Mouse (Mus musculus): ENCODE data around the gene Chp2.

Chp2 gene

DNA sequence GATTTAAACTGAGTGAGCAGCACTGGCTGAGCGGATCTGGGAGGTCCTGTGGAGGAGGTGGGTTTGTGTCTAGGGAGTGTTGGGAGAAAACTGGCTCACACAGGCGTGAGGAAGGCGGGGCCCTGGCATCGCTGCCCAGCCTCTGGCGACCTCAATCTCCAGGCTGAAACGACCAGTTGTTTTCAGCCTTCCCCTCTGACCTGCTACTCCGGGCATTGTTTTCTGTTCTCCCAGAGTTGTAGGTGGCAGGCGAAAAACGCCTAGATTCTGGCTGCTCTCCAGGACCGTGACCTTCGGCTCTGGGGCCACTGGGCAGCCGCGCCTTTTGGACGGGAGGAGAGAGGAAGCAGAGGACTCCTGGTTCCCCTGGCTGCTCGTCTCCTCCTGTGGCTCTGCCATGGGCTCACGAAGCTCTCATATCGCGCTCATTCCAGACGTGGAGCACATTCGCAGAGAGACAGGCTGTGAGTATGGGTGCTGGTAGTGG lies at the start of gene Chp2:
TSS of gene Chp2 (plus strand) at position 182 of the 487 bp plus-strand sequence.
- no peak for DNase-seq (ENCODE audit: low read depth in 1 of 2, low spot score in 2 of 2)

GRCm38 (mm10) chr7:122170705-122171104 lies 48.6 kb upstream of the Chp2 start:
- DNase-seq (ENCODE audit: low read depth in 1 of 2, low spot score in 2 of 2) = no peak

DNA sequence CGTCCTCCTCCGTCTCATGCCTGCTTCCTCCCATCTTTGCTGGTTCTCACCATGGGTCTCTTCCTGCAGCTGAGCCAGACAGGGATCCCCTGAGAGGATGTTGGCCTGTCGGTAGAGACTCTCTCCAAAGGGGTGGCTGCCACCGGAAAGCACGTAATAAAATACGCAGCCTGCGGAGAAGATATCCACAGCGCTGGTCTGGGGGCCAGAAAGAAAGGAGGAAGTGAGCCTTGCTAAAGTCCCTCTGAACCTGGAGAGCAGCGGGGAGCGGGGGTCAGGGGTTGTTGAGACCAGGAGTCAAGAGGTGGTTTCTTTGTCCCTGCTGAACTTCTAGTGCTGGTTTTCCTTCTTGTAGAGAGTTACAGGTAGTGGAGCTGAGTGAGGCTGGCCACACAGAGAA lies 47.7 kb upstream of the Chp2 start:
- no peak for DNase-seq (ENCODE audit: low read depth in 1 of 2, low spot score in 2 of 2)

- DNase-seq (ENCODE audit: low read depth in 1 of 2, low spot score in 2 of 2) = no peak
These were observed 38.6 kb upstream of the Chp2 start for GRCm38 (mm10) chr7:122180720-122181119.

DNA sequence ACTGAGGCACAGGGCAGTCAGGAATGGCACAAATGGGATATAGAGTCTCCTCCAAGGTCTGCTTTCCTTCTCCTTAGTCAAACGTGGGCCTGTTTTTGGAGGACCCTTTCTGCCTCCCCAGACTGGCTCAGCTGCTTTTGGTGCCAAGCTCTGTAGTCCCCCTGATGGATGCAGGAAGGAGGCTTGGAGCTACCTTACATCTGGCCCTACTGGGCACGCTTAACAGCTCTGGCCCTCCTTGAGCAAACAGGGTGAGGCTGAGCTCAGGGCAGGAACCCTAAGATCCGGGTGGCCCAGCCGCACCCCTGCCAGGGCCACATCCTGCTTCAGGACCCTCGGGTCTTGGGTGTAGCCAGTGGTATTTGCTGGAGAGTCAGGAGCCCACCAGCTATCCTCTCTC lies 34.7 kb upstream of the Chp2 start:
- DNase-seq (ENCODE audit: low read depth in 1 of 2, low spot score in 2 of 2) = no peak

DNA sequence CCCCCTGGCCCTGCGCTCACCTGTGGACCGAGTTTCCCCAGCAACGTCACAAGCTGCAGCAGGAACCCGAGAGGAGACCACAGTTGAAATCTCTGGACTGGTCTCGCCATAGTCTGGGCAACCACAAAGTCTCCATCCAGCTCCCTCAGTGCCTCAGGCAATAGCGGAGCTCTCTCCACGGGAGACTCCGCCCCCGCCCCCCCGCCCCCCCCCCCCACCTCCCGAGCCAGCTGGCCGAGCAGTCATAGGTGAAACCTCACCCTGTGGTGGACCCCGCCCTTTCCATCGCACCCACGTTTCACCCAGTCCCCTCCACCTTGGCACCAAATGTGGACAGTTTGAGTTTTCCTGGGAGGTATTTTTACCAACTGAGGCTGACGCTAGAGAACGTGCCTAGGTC lies 33.3 kb upstream of the Chp2 start, which contains the start of gene Ern2:
TSS of gene Ern2 (minus strand) at position 165 of the 400 bp plus-strand sequence.
- DNase-seq (ENCODE audit: low read depth in 1 of 2, low spot score in 2 of 2) = no peak

DNA sequence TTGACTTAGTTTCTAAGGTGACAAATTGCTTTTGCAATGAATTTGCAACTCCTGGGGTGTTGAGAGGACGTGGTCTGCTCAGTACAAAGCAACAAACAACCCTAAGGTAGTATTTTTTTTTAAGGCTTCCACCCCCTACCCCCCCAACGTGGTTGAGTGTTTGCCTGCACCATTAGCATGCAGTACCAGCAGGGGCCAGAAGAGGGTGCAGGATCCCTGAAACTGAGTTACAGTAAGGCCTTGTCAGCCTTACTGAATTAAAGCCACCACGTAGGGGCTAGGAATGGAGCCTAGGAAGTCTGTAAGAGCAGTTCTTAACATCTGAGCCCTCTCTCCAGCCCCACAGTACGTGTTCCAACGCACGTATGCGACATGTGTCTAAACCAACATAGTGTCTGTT lies 29.8 kb upstream of the Chp2 start:
- DNase-seq (ENCODE audit: low read depth in 1 of 2, low spot score in 2 of 2) = peak in 1 of 2 experiments; percentile 25

- no peak for DNase-seq (ENCODE audit: low read depth in 1 of 2, low spot score in 2 of 2)
These were observed 28.2 kb upstream of the Chp2 start for GRCm38 (mm10) chr7:122191097-122191496.

GRCm38 (mm10) chr7:122193919-122194318 lies 25.4 kb upstream of the Chp2 start:
- no peak for DNase-seq (ENCODE audit: low read depth in 1 of 2, low spot score in 2 of 2)

DNA sequence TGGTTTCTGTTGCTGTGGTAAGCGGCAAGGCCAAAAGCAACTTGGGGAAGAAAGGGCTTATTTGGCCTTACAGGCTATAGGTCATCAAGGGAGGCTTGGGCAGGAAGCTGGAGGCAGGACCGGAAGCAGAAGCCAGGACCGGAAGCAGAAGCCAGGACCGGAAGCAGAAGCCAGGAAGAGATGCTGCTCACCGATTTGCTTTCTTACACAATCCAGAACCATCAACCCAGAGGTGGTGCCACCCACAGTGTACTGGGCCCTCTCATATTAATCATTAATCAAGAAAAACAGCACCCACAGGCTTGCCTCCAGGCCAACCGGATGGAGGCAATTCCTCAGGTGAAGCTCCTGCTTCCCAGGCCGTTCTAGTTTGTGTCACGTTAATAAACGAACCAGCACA lies 22.5 kb upstream of the Chp2 start:
- DNase-seq (ENCODE audit: low read depth in 1 of 2, low spot score in 2 of 2) = no peak

- DNase-seq (ENCODE audit: low read depth in 1 of 2, low spot score in 2 of 2) = peak in 1 of 2 experiments; percentile 15
These were observed 22.0 kb upstream of the Chp2 start for GRCm38 (mm10) chr7:122197306-122197705.

- DNase-seq (ENCODE audit: low read depth in 1 of 2, low spot score in 2 of 2) = no peak
These were observed 20.0 kb upstream of the Chp2 start for GRCm38 (mm10) chr7:122199296-122199695.

DNA sequence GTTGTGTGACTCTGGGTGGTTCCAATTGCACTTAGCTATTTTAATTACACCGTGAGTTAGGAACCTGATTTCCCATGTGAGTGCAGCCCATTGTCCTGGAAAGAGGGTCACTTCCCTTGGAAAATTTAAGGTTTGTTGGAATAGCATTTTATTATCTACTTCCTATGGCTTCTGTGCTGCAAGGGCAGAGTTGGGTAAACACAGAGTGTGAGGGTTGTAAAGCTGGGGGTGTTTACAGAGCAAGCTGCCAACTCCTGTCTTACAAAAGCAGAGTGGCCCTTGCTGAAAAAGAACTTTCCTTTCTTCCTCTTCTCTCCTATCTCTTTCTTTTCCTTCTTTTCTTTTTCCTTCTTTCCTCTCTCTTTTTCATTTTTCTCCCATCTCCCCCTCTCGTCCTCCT lies 15.4 kb upstream of the Chp2 start:
- DNase-seq (ENCODE audit: low read depth in 1 of 2, low spot score in 2 of 2) = no peak

- DNase-seq (ENCODE audit: low read depth in 1 of 2, low spot score in 2 of 2) = no peak
These were observed 13.2 kb upstream of the Chp2 start for GRCm38 (mm10) chr7:122206121-122206520.

DNA sequence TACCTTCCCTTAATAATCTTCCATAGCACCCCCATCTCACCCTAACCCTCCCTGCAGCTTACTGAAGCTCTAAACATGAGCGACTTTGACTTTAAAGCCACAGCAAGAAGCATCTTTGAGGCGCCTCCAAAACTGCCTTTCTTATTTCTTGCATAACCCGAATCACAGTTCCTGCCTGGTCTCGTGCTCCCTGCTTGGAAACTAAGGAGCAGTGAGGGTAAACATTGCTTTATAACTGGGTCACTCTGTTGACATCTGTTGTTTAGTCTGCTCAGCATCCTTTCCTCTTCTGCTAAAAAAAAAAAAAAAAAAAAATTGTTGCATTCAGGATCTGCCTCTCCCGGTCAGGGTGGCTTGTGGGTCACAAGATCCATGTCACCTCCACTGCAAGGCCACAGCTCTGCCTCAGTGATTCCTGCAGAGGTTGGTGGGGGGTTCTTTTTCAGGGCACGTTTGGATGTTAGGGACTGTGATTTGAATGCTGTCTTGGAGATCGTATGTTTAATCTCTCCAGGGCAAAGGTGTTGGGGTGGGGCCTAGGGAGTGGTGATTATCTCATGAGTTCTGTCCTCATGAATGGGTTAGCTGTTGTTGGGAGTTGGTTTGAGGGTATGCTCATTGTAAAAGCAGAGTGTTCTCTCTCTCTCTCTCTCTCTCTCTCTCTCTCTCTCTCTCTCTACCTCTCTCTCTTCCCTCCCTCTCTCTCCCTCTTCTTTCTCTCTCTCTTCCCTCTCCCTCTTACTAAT lies 10.8 kb upstream of the Chp2 start:
- no peak for DNase-seq (ENCODE audit: low read depth in 1 of 2, low spot score in 2 of 2)

- DNase-seq (ENCODE audit: low read depth in 1 of 2, low spot score in 2 of 2) = no peak
These were observed 6.9 kb downstream of the Chp2 start for GRCm38 (mm10) chr7:122226020-122226742.

GRCm38 (mm10) chr7:122226744-122227143 lies 7.4 kb downstream of the Chp2 start:
- no peak for DNase-seq (ENCODE audit: low read depth in 1 of 2, low spot score in 2 of 2)

DNA sequence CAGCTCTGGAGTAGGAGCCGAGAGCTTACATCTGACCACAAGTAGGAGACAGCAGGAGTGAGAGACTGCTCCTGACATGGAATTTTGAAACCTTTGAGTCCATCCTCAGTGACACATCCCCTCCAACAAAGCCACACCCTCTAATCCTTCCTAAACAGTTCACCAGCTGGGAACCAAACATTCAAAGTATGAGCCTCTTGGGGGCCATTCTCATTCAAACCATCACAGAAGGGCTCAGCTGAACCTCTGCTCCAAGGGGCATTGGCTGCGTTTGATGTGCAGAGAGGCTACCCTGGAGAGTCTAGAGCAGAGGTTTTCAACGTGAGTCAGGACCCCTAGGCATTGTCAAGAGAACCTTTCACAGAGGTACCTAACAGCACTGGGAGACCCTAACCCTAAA lies 10.0 kb downstream of the Chp2 start:
- no peak for DNase-seq (ENCODE audit: low read depth in 1 of 2, low spot score in 2 of 2)

DNA sequence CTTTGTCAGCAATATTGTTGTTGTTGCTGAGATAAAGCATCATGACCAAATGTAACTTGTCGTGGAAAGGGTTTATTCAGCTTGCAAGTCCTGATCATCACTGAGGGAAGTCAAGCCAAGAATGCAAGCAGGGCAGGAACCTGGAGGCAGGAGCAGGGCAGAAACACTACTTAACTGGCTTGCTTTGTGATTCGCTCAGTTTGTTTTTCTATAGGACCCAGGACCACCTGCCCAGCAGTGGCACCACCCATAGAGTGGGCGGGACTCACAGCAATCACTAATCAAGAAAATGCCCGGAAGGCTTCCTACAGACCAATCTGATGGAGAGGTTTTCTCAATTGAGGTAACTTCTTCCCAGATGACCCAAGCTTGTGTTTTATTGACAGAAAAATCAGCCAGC lies 10.6 kb downstream of the Chp2 start:
- no peak for DNase-seq (ENCODE audit: low read depth in 1 of 2, low spot score in 2 of 2)

GRCm38 (mm10) chr7:122230866-122231265 lies 11.6 kb downstream of the Chp2 start:
- no peak for DNase-seq (ENCODE audit: low read depth in 1 of 2, low spot score in 2 of 2)

- no peak for DNase-seq (ENCODE audit: low read depth in 1 of 2, low spot score in 2 of 2)
These were observed 19.6 kb downstream of the Chp2 start for GRCm38 (mm10) chr7:122238939-122239338.

DNA sequence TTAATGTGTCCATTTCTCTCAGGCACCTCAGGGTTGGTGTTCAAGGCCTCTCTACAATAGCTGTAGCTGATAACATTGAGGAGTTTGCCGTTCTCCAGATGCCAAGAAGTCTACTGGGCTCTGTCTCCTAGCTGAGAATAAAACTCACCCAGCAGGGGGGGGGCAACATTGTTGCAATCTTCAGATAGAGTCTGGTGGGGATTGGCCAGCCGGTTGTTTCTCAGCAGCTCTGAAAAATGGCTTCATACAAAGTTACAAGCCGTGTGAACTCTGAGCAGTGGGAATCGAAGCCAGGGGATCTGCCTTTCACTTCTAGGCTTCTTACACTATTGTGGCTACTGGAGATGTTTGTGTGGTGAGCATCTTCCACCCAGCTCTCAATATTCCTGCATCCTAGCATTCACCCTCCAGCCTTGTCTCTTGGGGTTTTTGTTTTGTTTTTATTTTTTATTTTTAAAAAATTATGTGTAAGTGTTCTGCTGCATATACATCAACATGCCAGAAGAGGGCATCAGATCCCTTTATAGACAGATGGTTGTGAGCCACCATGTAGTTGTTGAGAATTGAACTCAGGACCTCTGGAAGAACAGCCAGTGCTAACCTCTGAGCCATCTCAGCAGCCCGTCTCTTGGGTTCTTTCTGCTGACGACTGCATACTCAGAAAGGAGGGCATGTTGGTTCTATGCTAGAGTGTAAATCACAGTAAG lies 21.3 kb downstream of the Chp2 start:
- no peak for DNase-seq (ENCODE audit: low read depth in 1 of 2, low spot score in 2 of 2)
